Mouse (Mus musculus) thymus, postnatal 0 days (tissue): ENCODE measurements at regions not wholly inside any gene's neighbourhood (a gene's known extent, or its start where the extent isn't known, plus 50 kb on each side); places are given as distances from the start of the nearest gene placed in this dataset.

Source experiments
- DNase-seq: peaks from one replicate; pipeline ENCODE4 v3.0.0-alpha.2; 2015; ENCODE audit warnings: low spot score

DNA sequence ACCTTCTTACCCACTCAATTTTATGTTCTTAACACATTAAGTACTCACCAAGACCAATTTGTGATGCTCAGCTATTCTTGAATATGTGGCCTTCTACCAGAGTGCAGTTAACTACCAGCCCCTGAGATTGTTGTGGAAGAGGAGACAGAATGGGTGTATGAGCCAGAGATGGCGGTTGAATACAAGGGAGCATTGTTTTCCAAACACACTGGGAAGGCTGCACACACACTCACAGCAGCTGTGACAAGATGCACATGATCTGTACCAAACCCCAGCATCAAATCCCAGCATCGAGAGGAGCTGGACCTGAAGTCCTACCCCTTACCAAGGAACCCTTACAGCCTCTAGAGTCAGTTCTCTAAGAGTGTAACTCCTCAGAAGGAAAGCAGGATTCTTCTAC lies 91.4 kb upstream of the Wscd1 start:
- DNase-seq = no peak

DNA sequence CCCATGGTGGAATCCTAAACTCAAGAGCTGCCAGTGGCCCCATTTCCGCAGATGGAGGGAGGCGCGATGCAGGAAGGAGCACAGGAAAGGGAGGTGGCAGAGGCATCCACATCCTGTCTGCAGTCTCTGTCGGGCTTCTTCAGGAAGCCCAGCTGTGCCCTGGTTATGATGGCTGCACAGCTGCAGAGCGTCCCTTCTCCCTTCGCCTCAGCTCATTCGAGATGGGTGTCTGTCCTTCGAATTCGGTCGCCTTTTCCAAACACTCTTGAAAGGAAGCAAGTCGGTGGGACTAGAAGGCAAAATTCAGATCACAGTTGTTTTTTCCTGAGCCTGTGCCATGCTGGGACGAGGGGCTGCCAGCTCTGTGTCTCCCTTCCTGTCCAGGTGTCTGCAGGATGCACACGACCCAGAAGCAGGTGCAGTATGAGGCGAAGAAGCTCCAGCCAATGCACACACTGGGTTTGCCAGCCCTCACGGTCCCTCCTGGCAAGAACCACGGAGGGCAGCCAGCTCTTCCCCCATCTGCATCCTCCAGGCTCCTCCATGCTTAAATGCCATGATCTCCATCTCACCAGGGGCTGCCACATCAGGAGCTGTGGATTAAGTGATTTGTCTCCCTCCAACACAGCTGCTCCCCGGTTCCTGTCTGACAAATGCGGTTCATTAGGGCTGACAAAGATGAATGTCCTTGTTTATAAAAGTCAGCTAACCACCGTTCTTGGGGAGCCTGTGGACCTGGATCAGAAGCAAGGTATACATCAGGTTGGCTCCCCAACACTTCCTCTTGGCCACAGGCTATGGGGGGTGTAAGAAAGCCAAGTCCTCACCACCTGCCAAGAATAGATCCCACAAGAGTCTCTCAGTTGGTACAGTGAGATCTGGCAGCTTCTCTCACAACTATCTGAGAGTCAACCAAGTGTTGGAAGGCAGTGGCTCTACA lies 79.3 kb upstream of the Wscd1 start:
- DNase-seq = peak; percentile 84

DNA sequence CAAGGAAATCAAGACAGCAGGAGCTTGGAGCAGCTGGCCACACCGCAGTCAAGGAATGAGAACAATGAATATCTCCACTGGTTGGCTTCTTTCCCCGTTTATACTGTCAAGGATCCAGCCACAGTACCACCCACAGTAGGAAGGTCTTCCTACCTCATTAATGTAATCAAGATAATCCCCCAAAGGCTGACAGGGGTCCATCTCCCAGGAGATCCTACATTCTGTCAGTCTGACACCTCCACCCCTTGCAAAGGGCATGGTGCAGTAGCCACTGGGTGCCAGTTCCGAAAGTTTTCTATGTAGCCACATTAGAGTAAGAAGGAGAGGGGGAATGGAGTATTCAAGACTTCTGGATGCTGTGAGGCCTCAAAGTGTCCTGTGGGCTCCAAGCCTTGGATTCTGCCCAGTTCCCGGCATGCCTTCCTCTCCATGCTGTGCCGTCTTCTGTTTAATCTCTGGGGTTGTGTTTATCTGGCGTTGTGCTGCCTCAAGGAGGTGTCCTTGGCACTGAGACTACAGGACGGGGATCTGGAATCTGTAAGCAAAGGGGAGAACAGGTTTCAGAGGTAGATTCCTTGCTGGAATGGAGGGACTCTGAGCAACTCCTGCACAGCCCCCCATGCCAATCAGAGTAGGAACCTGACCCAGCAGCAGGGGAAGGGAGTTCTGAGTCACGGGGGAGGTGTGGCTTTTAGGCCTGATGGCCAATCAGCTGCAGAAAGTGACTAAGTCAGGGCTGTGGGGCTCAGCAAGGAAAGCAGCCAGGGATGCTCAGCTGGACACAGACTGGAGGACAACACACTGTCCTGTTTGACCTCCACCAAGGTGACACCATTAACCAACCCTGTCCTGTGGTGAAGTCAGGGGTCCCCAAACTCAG lies 77.3 kb upstream of the Wscd1 start:
- DNase-seq = peak; percentile 4

DNA sequence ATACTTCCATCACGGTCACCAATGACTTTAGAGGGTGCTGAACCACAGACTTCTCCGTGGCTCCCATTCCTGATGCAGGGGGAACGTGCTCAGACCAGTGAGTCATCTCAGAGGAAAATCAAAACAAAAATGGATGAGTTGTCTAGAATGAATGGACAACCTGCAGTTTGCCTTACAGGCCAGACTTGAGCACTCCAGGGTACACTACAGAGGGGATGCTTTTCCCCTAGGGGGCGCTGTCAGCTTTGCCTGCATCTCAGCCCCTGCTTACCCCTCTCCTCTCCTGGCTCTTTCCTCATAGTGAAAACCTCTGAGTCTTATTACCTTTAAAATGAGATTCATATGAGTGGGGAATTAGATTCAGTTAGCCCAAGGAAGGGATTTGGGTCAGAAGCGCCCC lies 75.4 kb upstream of the Wscd1 start:
- peak; percentile 72 for DNase-seq

DNA sequence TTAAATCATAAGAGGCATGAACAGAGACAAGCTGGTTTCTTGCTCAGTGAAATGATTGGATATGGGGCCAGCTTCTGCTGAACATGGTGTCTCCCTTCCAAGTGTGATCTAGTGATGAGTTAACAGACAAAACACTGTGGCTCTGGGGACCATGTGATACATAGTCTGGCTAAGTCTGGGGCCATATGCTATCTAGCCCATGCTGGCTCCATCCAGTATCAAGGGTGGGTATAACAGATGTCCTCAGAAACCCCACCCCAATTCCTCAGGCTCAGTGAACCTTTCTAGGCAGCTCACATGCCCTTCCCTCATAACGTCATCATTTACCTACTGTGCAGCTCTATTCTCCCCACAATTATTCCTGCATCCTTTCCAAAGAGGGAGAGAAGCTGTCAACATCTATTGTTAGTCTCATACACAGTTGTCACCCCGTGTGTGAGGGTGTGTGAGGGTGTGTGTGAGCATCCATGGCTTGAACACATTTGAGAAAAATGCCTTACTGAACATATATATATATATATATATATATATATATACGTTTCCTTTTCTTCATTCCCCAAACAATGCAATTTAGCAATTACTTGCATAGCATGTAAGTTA lies 73.9 kb upstream of the Wscd1 start:
- DNase-seq = no peak

DNA sequence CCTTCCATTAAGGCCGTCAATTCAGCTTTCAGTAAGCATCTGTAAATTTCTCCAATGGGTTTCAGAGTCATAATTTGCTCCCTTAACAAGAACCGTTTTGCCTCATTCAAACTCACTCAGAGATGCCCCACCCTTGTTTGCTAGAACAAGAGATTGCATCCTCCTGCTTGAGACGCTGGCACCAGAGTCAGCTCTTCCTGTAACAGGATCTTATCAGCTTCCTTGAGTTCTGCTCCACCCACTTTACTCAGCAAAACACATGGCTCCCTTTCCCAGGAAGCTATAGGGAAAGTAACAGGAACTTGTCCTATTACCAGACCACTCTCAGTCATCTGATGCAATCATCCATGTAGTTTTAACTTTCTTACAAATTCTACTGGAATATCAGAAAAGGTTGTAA lies 52.7 kb upstream of the Wscd1 start:
- no peak for DNase-seq

DNA sequence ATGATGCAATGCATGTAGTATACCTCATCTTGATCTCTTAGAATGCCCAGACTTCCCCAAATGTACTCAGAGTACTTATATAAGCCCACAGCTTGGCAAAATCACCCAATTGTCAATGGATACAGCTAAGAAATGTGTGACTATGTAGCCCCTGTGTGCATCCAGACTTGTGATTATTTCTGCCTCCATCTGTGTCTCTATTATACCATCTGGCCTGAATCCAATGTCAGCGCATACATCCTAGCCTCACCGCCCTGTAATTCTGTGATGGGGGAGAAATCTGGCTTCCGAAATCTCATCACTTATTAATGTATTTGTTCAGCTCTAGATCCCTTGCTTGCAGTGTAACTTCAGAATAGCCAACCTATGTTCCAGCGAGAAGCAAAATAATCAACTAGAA lies 50.9 kb upstream of the Wscd1 start:
- no peak for DNase-seq
